Mouse (Mus musculus) midbrain, embryonic 11.5 days (tissue): ENCODE measurements around the gene Tbx6. TPM values are rescaled to one million over a fixed set of nuclear protein-coding genes. Genes with fewer than 3 reads are reported as not detected.

ENCODE experiments used
- ATAC-seq: fragments of 200-750 bp; cut with Nextera tagmentation; 2 replicates; pipeline ENCODE4 v1.8.0; 2017; ENCODE audit warnings: moderate TSS enrichment, moderate library complexity; ENCODE audit not compliant: low FRiP score
- DNase-seq: peaks from one replicate; pipeline ENCODE4 v3.0.0; 2015; ENCODE audit warnings: low spot score; ENCODE audit errors: missing footprints
- H3K27ac ChIP-seq: fragments of 300-500 bp; sonication (generic); 2 replicates; pipeline ENCODE4 v1.5.1; 2014; ENCODE audit warnings: low read depth, low read length
- H3K27me3 ChIP-seq: fragments of 300-500 bp; sonication (generic); 2 replicates; pipeline ENCODE4 v1.6.1; 2014; ENCODE audit warnings: mild to moderate bottlenecking, low read length, moderate library complexity, mixed read lengths; ENCODE audit not compliant: control insufficient read depth, insufficient read depth
- H3K36me3 ChIP-seq: fragments of 300-500 bp; sonication (generic); 2 replicates; pipeline ENCODE4 v1.6.1; 2014; ENCODE audit warnings: mild to moderate bottlenecking, low read length, moderate library complexity, mixed read lengths; ENCODE audit not compliant: control insufficient read depth, insufficient read depth
- H3K4me1 ChIP-seq: fragments of 300-500 bp; sonication (generic); 2 replicates; pipeline ENCODE4 v1.6.1; 2014; ENCODE audit warnings: low read length; ENCODE audit not compliant: control insufficient read depth, insufficient read depth
- H3K4me2 ChIP-seq: fragments of 300-500 bp; sonication (generic); 2 replicates; pipeline ENCODE4 v1.6.1; 2014; ENCODE audit warnings: mild to moderate bottlenecking, moderate library complexity
- H3K4me3 ChIP-seq: fragments of 300-500 bp; sonication (generic); 2 replicates; pipeline ENCODE4 v1.5.1; 2014; ENCODE audit warnings: low read depth, low read length
- H3K9ac ChIP-seq: fragments of 300-500 bp; sonication (generic); 2 replicates; pipeline ENCODE4 v1.6.1; 2014; ENCODE audit warnings: low read length
- H3K9me3 ChIP-seq: fragments of 300-500 bp; sonication (generic); 2 replicates; pipeline ENCODE4 v1.6.1; 2016; ENCODE audit warnings: low read length; ENCODE audit not compliant: control insufficient read depth
- WGBS: fragments of 180-500 bp; shearing (Covaris S2); extraction: QIAGEN DNeasy Blood & Tissue Kit; methylation state at CpG from one replicate; pipeline ENCODE4 v1.1.7; 2014; 5-methylcytosine and 5-hydroxymethylcytosine counted together
- polyA plus RNA-seq: library from polyadenylated mRNA; unstranded; fragments of >200 nt; fragmentation: Nextera tagmentation; extraction: Ambion mirVana; gene quantifications from 2 replicates; pipeline ENCODE4 v1.2.1, GENCODE M21; 2014

The Tbx6 gene
- polyA plus RNA-seq, 1 experiment from 2014 or later, result 0.20 TPM

DNA sequence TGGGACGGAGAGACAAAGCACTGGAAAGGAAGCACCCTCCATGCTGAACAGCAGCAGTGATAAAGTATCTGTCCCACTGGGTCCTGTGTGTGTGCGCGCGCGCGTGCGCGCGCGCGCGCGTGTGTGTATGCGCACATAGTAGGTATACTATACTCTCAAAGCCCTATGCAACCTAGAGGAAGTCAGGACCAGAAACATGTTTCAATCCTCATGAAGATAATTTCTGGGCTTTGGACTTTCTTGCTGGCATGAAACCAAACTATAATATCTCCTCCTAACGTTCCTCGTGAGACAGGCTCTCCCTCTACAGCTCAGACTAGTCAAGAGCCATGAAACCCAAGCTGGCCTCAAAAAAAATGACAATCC is 19.8 kb downstream of the Tbx6 start:
- Histone ChIP-seq H3K27me3 (no peaks in the 10 kb centered on the region), H3K4me3 (no peak overlapping the region), H3K4me2 (no peak overlapping the region), H3K4me1 (peaks cover 23% of the 10 kb centered on the region), H3K27ac (no peak overlapping the region), H3K9ac (no peak overlapping the region), H3K36me3 (peaks cover 4% of the 10 kb centered on the region; the same call in 1 of the 2 replicates), H3K9me3 (no peaks in the 10 kb centered on the region)
- 96% methylated on average over 16 of the region's 16 CpGs for WGBS
- DNase-seq (no peak), ATAC-seq (no peak)

DNA sequence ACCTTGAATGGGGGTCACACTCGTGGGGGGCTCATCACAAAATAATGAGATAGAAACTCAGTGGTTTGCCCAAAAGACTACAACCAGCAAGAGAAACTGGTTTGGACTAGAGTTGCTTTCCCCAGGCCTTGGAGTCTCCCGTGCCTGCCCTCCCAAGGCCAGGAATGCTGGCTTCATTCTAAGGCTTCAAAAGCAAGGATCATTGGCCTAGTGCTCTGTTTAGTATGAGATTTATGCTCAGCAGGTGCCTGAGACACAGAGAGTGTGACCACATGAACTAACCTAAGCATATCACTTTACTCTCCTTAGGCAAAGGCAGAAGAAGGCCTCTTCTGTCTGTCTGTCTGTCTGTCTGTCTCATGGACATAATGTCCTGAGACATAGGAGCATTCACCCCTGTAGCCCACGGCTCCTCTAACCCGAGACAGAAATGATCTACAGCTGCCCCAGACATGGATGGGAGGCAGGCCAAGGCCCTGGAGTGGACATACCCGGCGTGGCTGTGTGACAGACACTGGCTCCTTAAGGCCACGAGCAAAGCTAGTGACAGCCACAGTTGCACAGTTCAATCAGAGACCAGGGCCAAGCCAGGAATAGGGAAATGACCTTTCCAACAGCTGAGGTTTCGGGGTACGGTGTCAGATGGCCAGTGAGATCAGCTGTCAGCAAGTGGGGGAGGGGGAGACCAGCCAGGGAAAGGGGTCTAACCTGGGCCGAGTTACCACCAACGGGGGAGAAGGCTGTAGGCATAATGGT is 21.0 kb downstream of the Tbx6 start:
- H3K4me3 ChIP-seq, result no peak overlapping the region
- WGBS, result 90% methylated on average over 11 of the region's 11 CpGs
- H3K4me2 ChIP-seq, result no peak overlapping the region
- H3K27me3 ChIP-seq, result no peaks in the 10 kb centered on the region
- DNase-seq (no peak), ATAC-seq (no peak)
- H3K9ac ChIP-seq, result no peak overlapping the region
- no peaks in the 10 kb centered on the region for H3K9me3 ChIP-seq
- peaks cover 21% of the 10 kb centered on the region for H3K4me1 ChIP-seq
- H3K36me3 ChIP-seq, result no peaks in the 10 kb centered on the region
- no peak overlapping the region for H3K27ac ChIP-seq

DNA sequence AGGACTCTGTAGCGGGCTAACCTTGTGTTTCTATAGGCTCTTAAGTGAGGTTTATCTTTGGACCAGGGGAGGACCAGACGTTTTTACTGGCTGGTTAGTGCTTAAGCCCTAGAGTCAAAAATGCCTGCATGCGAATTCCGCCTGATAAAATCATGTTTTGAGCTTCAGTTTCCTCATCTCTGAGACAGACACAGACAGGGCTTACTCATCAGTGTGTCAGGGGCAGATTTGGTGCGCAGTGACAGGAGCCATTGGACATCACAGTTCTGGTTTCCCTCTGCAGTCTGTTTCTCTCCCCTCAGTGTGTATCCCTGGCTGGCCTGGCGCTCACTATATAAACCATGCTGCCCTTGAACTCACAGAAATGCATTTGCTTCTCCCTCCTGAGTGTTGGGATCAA is 21.9 kb downstream of the Tbx6 start:
- no peak for ATAC-seq
- no peaks in the 10 kb centered on the region for H3K36me3 ChIP-seq
- peaks cover 18% of the 10 kb centered on the region for H3K4me1 ChIP-seq
- DNase-seq, result peak; percentile 33
- H3K27ac ChIP-seq, result no peak overlapping the region
- no peaks in the 10 kb centered on the region for H3K27me3 ChIP-seq
- 93% methylated on average over 6 of the region's 6 CpGs for WGBS
- no peaks in the 10 kb centered on the region for H3K9me3 ChIP-seq
- H3K9ac ChIP-seq, result no peak overlapping the region
- no peak overlapping the region for H3K4me2 ChIP-seq
- H3K4me3 ChIP-seq, result no peak overlapping the region

DNA sequence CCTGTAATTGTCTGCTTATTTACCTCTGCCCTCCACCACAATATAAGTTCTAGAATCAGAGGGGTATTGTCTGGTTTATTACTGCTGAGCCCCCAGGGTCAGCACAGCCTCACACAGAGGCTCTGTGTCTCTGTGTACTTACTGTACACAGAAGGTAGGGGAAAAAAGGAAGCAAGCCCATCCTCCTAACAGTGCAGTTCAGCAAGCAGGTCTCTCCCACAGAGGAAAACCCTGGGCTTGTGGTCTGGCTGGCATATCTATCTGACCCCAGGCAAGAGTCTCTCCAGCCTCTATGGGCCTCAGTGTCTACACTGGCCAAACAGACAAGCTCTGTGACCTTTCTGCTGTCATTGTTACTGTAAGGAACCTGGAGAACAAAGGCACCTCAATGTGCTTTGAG is 22.5 kb downstream of the Tbx6 start:
- H3K27ac ChIP-seq, result no peak overlapping the region
- H3K4me3 ChIP-seq, result no peak overlapping the region
- DNase-seq, result no peak
- H3K4me1 ChIP-seq, result peaks cover 20% of the 10 kb centered on the region
- no peak overlapping the region for H3K4me2 ChIP-seq
- H3K9me3 ChIP-seq, result no peaks in the 10 kb centered on the region
- no peak overlapping the region for H3K9ac ChIP-seq
- no peaks in the 10 kb centered on the region for H3K27me3 ChIP-seq
- H3K36me3 ChIP-seq, result no peaks in the 10 kb centered on the region
- ATAC-seq, result no peak

DNA sequence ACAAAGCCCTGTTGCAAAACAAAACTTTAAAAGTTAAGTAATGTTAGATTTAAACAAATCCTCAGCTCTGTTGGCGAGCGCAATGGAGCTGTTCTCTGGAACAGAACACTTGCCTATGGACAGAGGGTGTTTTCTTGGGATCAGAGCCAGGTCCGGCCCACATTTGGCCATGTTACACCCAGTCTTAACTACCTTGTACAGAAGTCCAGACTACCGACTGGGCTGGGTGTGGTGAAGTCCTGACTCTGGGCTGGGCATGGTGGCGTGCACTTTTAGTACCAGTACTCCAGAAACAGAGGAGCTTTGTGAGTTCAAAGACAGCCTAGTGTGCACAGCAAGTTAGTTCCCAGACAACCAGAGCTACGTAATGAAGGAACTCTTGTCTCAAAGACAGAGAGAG is 25.7 kb downstream of the Tbx6 start:
- Histone ChIP-seq H3K4me1 (peaks cover 15% of the 10 kb centered on the region), H3K9ac (peak overlapping the region; percentile 88; the same call in 1 of the 2 replicates), H3K36me3 (no peaks in the 10 kb centered on the region), H3K27me3 (no peaks in the 10 kb centered on the region), H3K9me3 (no peaks in the 10 kb centered on the region), H3K4me3 (no peak overlapping the region), H3K4me2 (no peak overlapping the region), H3K27ac (no peak overlapping the region)
- WGBS, result 93% methylated on average over 6 of the region's 6 CpGs
- DNase-seq, result peak; percentile 51
- ATAC-seq, result no peak

DNA sequence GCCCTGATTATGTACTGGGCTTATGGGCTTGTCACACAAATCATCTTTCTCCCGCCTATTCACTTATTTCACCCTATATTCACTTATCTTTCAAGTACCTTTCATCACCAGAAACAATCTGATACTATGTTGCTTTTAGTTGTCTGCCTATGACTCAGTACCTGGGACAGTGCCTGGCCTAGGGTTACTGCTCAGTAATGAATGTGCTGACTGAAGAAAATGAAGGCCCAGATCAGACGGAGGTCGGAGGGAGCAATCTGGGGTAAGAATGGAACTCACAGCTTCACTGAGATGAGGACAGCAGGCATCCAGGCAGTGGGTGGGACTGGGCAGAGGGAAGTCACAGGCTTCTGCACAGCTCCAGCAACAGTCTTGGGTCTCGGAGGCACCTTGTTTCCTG is 26.1 kb downstream of the Tbx6 start:
- 89% methylated on average over 4 of the region's 4 CpGs for WGBS
- Histone ChIP-seq H3K9ac (peak overlapping the region; percentile 88; the same call in 1 of the 2 replicates), H3K4me2 (peak overlapping the region; percentile 87), H3K9me3 (no peaks in the 10 kb centered on the region), H3K4me1 (peaks cover 15% of the 10 kb centered on the region), H3K36me3 (no peaks in the 10 kb centered on the region), H3K4me3 (no peak overlapping the region), H3K27me3 (no peaks in the 10 kb centered on the region), H3K27ac (no peak overlapping the region)
- no peak for ATAC-seq
- peak; percentile 35 for DNase-seq

DNA sequence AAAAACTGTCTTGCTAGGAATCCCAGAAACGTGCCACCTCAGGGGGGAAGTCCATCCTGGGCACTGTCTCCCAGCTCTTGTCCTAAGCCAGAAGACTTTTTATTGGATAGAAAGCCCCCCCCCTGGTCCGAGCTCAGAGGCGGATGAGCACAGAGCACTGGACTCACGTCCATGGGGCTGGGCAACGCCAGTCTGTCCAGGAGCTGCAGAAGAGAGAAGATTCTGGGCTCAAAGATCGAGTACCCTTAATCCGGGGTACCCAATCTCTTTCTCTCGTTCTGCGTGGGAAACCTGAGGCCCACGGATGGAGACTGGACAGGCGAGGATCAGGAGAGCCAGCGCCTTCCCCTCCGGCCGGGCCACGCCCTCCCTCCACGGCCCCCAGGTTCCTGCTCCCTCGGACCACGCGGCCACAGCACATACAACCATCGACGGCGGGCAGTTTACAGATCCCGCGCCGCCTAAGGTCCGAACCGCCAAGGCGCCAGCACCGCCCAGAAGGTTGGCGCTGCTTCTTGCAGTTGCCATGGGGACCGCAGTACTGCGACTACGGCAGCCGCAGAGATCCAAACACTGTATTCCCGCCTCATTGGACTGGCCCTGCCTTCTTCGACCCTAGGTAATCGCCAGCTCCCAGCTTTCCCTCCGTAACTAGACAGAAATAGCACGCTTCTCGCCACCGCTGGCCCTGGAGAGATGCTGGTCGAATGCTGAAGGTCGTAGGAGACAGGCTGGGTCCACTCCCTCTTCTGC is 27.6 kb downstream of the Tbx6 start:
- H3K9me3 ChIP-seq, result no peaks in the 10 kb centered on the region
- DNase-seq (peak; percentile 95), ATAC-seq (peak; percentile 93)
- H3K36me3 ChIP-seq, result no peaks in the 10 kb centered on the region
- 0% methylated on average over 38 of the region's 43 CpGs for WGBS
- peak overlapping the region; percentile 88 for H3K9ac ChIP-seq
- H3K4me1 ChIP-seq, result peaks cover 15% of the 10 kb centered on the region
- H3K27ac ChIP-seq, result peak overlapping the region; percentile 45
- H3K4me2 ChIP-seq, result peak overlapping the region; percentile 87
- H3K27me3 ChIP-seq, result no peaks in the 10 kb centered on the region
- H3K4me3 ChIP-seq, result peak overlapping the region; percentile 64

DNA sequence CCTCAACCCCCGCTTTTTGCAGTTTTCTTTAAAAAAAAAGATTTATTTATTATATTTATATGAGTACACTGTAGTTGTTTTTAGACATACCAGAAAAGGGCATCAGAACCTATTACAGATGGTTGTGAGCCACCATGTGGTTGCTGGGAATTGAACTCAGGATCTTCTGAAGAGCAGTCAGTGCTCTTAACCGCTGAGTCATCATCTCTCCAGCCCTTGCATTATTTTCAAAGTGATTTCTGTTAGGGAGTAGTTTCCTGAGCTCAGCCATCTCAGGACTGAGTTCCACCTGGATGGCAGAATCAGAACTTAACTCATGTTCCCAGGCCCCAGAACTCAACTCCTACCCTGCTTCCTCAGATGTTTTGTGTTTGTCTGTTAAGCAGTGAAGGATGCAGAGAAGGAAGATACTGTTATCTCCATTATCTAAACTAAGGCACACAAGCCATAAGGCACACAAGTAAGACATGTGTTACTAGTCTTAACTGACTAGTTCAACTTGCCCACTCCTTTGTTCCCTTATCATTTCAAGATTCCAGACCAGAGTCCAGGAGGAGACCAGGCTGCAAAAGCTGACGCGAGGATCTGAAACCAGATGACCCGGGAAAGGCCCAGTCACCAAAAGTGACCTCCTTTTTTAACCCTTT is 28.6 kb downstream of the Tbx6 start:
- Histone ChIP-seq H3K4me1 (peaks cover 15% of the 10 kb centered on the region), H3K27me3 (no peaks in the 10 kb centered on the region), H3K9me3 (no peaks in the 10 kb centered on the region), H3K4me2 (peak overlapping the region; percentile 87; the same call in 1 of the 2 replicates), H3K4me3 (no peak overlapping the region), H3K36me3 (no peaks in the 10 kb centered on the region), H3K9ac (peak overlapping the region; percentile 88), H3K27ac (no peak overlapping the region)
- 74% methylated on average over 5 of the region's 5 CpGs for WGBS
- no peak for ATAC-seq
- DNase-seq, result peak; percentile 84

DNA sequence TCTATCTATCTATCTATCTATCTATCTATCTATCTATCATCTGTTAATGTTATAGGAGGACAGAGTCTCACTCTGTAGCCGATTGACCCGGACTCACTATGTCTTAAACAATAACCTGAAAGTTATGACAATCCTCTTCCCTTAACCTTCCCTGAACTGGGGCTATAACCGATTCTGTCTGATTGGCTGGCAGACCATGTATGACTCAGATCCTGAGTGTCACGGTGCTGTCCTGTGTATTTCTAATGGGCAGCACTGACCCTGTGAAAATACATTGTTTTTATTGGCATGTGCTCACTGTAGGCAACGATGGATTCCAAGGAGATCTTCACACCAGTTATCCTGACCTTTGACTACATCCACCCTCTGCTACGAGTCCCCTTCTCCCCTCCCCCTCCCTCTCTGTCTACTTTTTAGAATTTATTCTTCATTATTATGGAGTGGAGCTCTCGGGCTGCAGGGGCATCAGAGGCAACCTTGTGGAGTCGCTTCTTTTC is 34.5 kb downstream of the Tbx6 start:
- no peak for ATAC-seq
- H3K9me3 ChIP-seq, result no peaks in the 10 kb centered on the region
- no peaks in the 10 kb centered on the region for H3K4me1 ChIP-seq
- WGBS, result 62% methylated on average over 8 of the region's 8 CpGs
- no peak overlapping the region for H3K9ac ChIP-seq
- H3K36me3 ChIP-seq, result no peaks in the 10 kb centered on the region
- DNase-seq, result no peak
- no peak overlapping the region for H3K4me2 ChIP-seq
- H3K27me3 ChIP-seq, result no peaks in the 10 kb centered on the region; the same call in 1 of the 2 replicates
- no peak overlapping the region for H3K27ac ChIP-seq
- H3K4me3 ChIP-seq, result no peak overlapping the region
